Comparison of ENCODE assay signal across 18 mouse cellular contexts in genomic region chr19:56091581-56091980, GRCm38 (mm10).
"Had no signal": no experiment of that assay in that cellular context is flagged by ENCODE, and none has a peak within 500 bp of the region (broad histone marks: within the 10 kb centered on the region; RNA-seq: fewer than 3 reads in every experiment).

No protein-coding gene starts in this region.

- H3K9me3 ChIP-seq: midbrain, embryonic 10.5 days; midbrain, embryonic 12.5 days; neural tube, embryonic 13.5 days; neural tube, embryonic 15.5 days; stomach, embryonic 15.5 days had no signal

- H3K36me3 ChIP-seq: midbrain, embryonic 10.5 days; midbrain, embryonic 12.5 days; neural tube, embryonic 13.5 days; neural tube, embryonic 15.5 days; stomach, embryonic 15.5 days had no signal

- H3K27ac ChIP-seq: midbrain, embryonic 10.5 days; midbrain, embryonic 12.5 days; neural tube, embryonic 13.5 days; neural tube, embryonic 15.5 days; stomach, embryonic 15.5 days; stomach, postnatal 0 days had no signal

- H3K4me3 ChIP-seq: midbrain, embryonic 10.5 days; midbrain, embryonic 12.5 days; myocyte; neural tube, embryonic 13.5 days; neural tube, embryonic 15.5 days; stomach, embryonic 15.5 days had no signal

- H3K27me3 ChIP-seq: midbrain, embryonic 12.5 days; neural tube, embryonic 13.5 days; neural tube, embryonic 15.5 days; stomach, embryonic 15.5 days had no signal

- H3K4me1 ChIP-seq: midbrain, embryonic 10.5 days; midbrain, embryonic 12.5 days; neural tube, embryonic 13.5 days; neural tube, embryonic 15.5 days; stomach, embryonic 15.5 days had no signal

- DNase-seq: lung, adult 18-20 months; lung, embryonic 14.5 days; lung, postnatal 10 days; lung, postnatal 4 days; midbrain, embryonic 14.5 days; retina, postnatal 1 day; right cerebral cortex, adult 18-20 months; right cerebral cortex, postnatal 14 days; thymus, adult 2 months; thymus, postnatal 25 days; thymus, postnatal 4 days had no signal
